Mouse (Mus musculus) left cerebral cortex, adult 2 months (tissue): ENCODE results near the gene Prima1. TPM values are rescaled to one million over a fixed set of nuclear protein-coding genes. Genes with fewer than 3 reads are reported as not detected.

Experiments used
- DNase-seq, 2 experiments: peaks; one replicate each; pipeline ENCODE4 v3.0.0; 2021 to 2022; ENCODE audit warnings: low spot score in 2 of 2, mixed read lengths in 1 of 2; ENCODE audit errors: extremely low spot score in 1 of 2
- H3K27ac ChIP-seq: fragments of 200-600 bp; 2 replicates; pipeline ENCODE4 v1.8.1; 2022
- H3K4me3 ChIP-seq: fragments of 200-600 bp; 2 replicates; pipeline ENCODE4 v1.8.1; 2022
- CTCF ChIP-seq: fragments of 200-600 bp; IDR thresholded peaks from 2 replicates; pipeline ENCODE4 v1.8.1; 2022; ENCODE audit warnings: antibody characterized with exemption, mild to moderate bottlenecking, moderate library complexity
- intact Hi-C: fragments of 180-260 bp; cut with DNase I; formaldehyde crosslinking; loops from one replicate; pipeline ENCODE4 v1.15.1; 2025
- long read RNA-seq, 2 experiments: library from polyadenylated mRNA; stranded (forward); transcript quantifications; one replicate each; pipeline ENCODE4 v2.0.0; 2021; ENCODE audit warnings: borderline mapping rate in 2 of 2
- total RNA-seq, 2 experiments: library from RNA; stranded (reverse); gene quantifications; 2 replicates each; pipeline ENCODE4 v1.2.3; 2021

The Prima1 gene
- total RNA-seq = 1 to 10 TPM; 4.2 to 6.1 TPM
- long read RNA-seq, experiment 1, partial matches to known transcripts = 1 of 2 reads
- long read RNA-seq, experiment 1, other reads (novel, unspliced or antisense) = 1 of 2 reads
- long read RNA-seq, experiment 2 = 0 reads

- peak within 1 kb of the TSS; percentile 44; the same call in 1 of the 2 replicates for H3K27ac ChIP-seq
- H3K4me3 ChIP-seq = peak within 1 kb of the TSS; percentile 50
- intact Hi-C loops = loop anchor here (1.0 to 5.0 kb wide), 3 partner anchors 50 to 98 kb away; no protein-coding TSS in a partner anchor
- TF ChIP-seq CTCF = no peak
- peak; percentile 48 to 63 for DNase-seq
Measured at GRCm38 (mm10) chr12:103242083-103242581, at the start of gene Prima1. TSS of gene Prima1 (minus strand) at chr12:103242150.

- intact Hi-C loops = no loop called here
- Histone ChIP-seq H3K27ac (no peak overlapping the region), H3K4me3 (no peak overlapping the region)
- TF ChIP-seq CTCF = no peak
- DNase-seq = no peak
Measured at GRCm38 (mm10) chr12:103287276-103287675, 45.3 kb upstream of the Prima1 start.

GRCm38 (mm10) chr12:103283411-103283810 is 41.5 kb upstream of the Prima1 start:
- no peak overlapping the region for H3K27ac ChIP-seq
- no peak overlapping the region for H3K4me3 ChIP-seq
- no peak for DNase-seq
- TF ChIP-seq CTCF = no peak
- intact Hi-C loops = no loop called here

- DNase-seq = no peak
- intact Hi-C loops = no loop called here
- H3K4me3 ChIP-seq = no peak overlapping the region
- no peak overlapping the region for H3K27ac ChIP-seq
- no peak for TF ChIP-seq CTCF
Measured at GRCm38 (mm10) chr12:103282936-103283335, 41.0 kb upstream of the Prima1 start.

DNA sequence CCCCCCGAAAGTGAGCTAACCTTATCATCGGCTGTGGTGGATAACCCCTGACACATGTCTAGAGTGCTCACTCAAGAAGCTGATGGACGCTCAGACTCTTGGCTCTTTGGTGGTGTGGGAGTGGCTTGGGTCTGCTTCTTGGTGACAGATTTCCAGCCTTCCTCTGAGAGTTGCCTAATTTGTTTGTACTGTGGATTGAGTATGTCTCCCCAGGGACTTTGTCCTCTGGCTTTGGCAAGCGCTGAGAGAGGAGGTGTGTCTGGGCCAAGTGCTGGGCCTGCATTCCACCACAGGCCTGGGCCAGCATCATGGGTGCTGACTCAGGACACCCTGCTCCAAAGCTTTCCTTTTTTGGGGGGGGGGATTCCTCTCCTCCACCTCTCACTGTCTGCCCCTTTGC is 40.0 kb upstream of the Prima1 start:
- DNase-seq = no peak
- no peak for TF ChIP-seq CTCF
- intact Hi-C loops = no loop called here
- Histone ChIP-seq H3K27ac (no peak overlapping the region), H3K4me3 (no peak overlapping the region)

DNA sequence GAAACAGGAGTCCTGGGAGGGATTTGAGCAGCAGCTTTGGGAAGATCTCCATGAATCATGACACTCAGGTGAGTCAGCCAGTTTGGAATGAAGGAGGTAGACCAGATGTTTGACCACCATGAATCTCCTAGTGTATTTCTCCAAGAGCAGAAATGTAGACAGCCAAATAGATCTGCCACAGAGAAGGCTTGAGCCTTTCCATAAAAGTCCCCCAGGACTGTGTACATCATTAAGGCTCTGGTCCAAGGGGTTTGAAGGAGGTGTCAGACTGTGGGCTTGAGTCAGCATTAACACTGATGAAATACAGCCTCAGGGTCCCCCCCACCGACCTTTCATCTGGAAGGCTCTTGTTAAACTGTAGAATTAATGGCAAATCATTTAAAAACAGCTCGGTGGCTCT is 39.5 kb upstream of the Prima1 start:
- TF ChIP-seq CTCF = no peak
- Histone ChIP-seq H3K4me3 (no peak overlapping the region), H3K27ac (no peak overlapping the region)
- no peak for DNase-seq
- intact Hi-C loops = no loop called here

GRCm38 (mm10) chr12:103276422-103276821 is 34.5 kb upstream of the Prima1 start:
- TF ChIP-seq CTCF = peak; percentile 32

GRCm38 (mm10) chr12:103273732-103274131 is 31.8 kb upstream of the Prima1 start:
- intact Hi-C loops = no loop called here
- H3K4me3 ChIP-seq = no peak overlapping the region
- no peak for DNase-seq
- no peak for TF ChIP-seq CTCF
- no peak overlapping the region for H3K27ac ChIP-seq

More at GRCm38 (mm10) chr12:103276422-103276821, 34.5 kb upstream of the Prima1 start:
- no peak overlapping the region for H3K4me3 ChIP-seq
- peak in 1 of 2 experiments; percentile 20 for DNase-seq
- H3K27ac ChIP-seq = no peak overlapping the region
- intact Hi-C loops = no loop called here

DNA sequence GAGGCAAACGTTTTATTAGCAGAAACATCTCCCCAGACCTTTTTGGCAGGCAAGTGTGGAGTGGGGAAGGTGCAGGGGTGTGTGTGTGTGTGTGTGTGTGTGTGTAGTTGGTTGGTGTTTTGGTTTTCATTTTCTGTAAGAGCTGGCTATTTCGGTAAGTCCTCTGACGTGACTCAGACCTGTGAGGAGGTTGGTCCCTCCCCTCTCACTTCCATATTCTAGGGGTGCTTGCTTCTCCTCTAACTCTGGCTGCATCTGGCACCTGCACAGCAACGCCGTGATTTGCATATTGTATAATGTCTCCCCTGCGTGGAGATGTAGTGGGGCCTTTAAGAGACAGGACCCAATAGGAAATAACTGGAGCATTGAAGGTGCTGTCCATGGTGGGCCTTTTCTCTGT is 31.1 kb upstream of the Prima1 start:
- intact Hi-C loops = no loop called here
- DNase-seq = peak in 1 of 2 experiments; percentile 20
- Histone ChIP-seq H3K27ac (no peak overlapping the region), H3K4me3 (no peak overlapping the region)
- TF ChIP-seq CTCF = no peak

DNA sequence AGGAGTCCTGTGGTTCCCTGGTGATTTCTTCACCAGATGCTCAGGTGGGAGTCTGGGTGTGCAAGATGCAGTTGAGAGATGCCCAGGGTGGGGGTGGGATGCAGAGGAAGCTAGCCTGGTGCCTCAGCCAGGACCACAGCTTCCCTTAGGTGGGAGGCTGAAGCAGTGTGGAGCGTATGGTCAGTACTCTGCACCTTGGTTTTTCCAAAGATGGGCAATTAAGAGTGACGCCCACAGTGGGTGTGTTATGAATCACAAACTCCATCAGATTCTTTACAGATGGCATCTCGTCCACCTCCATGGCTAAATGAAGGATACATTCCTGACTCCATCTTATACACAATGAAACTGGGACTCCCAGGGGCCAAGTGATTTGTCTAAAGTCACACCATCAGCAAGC is 30.2 kb upstream of the Prima1 start:
- intact Hi-C loops = loop anchor here (1.0 kb wide), 1 partner anchor 104 kb away; no protein-coding TSS in a partner anchor
- Histone ChIP-seq H3K27ac (no peak overlapping the region), H3K4me3 (no peak overlapping the region)
- DNase-seq = no peak
- no peak for TF ChIP-seq CTCF

- intact Hi-C loops = no loop called here
- Histone ChIP-seq H3K27ac (no peak overlapping the region), H3K4me3 (no peak overlapping the region)
- no peak for DNase-seq
- TF ChIP-seq CTCF = no peak
Measured at GRCm38 (mm10) chr12:103266605-103267004, 24.7 kb upstream of the Prima1 start.

DNA sequence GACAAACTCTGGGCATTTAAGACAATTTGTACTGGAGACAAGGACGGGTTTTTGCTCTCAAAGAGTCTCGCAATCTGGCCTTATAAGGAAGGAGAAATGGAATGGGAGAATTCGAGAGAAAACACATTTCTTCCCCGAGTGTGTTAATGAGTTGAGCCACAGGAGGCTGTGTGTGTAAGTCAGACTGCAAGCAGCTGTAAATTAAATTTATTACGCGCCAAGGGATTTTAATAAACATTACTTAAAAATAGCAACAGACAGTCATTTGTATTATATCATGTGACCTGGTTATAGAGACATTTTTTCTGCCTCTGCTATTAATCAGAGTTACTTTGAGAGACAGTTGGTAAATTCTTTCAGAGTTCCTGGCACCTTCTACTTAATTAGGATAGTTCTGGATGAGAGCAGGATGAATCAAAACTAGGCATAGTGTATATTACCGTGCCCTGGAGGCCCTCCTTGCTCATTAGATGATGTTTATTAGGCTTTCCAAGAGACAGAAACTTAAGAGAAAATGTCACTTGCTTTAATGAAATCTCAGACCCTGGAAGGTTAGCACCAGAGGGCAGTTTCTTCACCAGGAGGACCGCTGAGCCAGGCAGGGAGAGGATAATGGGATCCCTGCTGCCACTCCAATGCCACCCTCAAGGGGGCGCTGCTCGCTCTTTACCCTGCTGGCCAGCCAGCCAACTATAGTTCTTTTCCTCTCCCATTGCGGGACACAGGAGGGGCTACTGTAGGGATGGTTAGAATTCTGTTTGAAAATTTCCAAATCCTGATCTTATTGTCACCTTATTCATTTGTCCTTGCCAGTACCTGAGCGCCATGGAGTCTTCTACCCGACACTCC is 20.3 kb upstream of the Prima1 start:
- H3K27ac ChIP-seq = no peak overlapping the region
- intact Hi-C loops = loop anchor here (1.0 kb wide), 1 partner anchor 39 kb away; no protein-coding TSS in a partner anchor
- TF ChIP-seq CTCF = peak; percentile 55

More for the DNA sequence above, 20.3 kb upstream of the Prima1 start:
- no peak overlapping the region for H3K4me3 ChIP-seq
- DNase-seq = no peak
